Mouse (Mus musculus): ENCODE results near the gene Rasef.
"Not testable (repeated sequence)": the region's sequence is repeated elsewhere in the genome, so short reads cannot be mapped to it uniquely, and the experiment has no call there.

The Rasef gene

DNA sequence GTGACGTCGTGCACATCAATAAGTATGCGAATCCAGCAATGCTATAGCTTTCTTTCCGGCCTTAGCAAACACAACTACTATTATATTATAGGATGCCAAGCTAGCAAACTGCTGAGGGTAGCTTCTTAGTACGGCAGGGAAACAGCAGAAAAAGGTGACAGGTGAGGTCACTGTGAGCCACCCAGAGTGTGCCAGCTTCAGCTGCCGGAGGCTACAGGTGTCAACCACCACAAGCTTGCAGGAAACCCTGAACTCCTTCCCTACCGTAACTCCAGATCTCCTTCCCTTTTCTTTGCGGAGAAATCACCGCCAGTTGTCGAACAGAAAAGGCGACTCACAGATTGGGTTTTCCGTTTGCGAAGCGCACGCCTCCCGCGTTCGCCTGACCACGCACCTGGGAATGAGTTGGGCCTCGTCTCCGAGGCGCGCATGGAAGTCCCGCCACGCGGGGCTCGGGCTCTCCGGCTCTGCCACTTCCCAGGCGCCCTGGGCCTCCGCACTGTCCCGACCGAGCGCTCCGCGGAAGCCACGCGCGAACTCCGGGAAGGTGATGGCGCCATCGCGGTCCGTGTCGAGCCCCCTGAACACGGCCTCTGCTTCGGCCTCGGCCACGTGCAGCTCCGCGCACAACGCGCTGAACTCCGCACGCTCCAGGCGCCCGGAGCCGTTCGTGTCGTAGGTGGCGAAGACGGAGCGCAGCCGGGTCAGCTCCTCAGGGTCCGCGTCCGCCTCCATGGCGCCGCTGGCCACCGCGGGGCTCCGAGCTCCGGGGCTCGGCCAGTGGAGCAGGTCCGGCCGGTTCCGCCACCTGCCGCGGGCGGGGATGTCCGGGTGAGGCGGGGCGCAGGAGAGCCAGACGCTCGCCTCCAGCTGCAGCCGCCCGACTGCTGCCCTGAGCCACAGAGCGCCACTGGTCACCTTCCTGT, at the start of gene Rasef:
Gene Rasef, minus strand, starts transcription at position 735 of the 926 bp plus-strand sequence.
- in situ Hi-C loops (cut with MboI, MseI): no loop called here

- in situ Hi-C loops (cut with MboI, MseI): no loop called here
Observed at GRCm38 (mm10) chr4:73826587-73826986, 35.8 kb upstream of the Rasef start.

DNA sequence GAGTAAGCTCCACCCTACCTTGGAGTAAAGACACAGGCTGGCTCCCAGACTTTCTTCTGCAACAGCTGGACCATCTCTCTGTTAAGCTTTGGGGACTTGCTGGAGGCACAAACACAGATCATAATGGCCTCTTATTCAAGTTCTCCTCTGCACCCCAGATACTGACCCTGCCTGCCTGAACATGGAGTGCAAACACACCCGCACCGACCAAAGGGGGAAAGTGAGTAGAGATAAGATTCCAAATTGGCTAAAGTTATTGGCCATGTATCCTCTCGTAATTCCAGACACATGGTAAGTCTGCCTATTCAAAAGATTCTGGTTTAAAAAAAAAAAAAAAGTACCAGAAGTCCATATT, 369 bp upstream of the Rasef start:
- in situ Hi-C loops (cut with MboI, MseI): no loop called here

GRCm38 (mm10) chr4:73789534-73789933, 1.3 kb downstream of the Rasef start:
- in situ Hi-C loops (cut with MboI, MseI): no loop called here

DNA sequence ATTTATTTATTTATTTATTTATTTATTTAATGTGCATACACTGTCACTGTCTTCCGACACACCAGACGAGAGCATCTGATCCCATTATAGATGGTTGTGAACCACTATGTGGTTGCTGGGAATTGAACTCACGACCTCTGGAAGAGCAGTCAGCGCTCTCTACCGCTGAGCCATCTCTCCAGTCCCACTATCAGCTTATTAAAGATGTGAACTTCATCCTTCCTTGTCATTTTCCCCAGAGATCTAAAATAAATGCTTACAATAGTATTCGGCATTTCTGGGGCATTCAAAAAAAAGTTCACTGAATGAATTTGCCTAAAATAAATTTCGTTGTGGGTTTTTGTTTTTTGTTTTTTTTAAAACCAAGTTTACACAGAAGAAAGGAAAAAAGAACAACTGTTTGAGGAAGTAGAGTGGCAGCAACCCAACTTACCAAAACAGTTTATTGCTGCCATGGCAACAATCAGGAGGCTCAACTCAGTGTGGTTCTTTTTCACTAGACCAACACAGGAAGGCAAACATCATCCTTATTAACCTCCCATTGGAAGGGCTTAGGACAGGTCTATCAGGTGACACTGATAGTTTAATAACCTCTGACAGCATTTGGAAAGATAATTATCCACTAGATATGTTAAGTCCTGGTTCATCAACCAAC, 2.6 kb downstream of the Rasef start:
- in situ Hi-C loops (cut with MboI, MseI): no loop called here

GRCm38 (mm10) chr4:73784147-73784546, 6.6 kb downstream of the Rasef start:
- in situ Hi-C loops (cut with MboI, MseI): no loop called here

DNA sequence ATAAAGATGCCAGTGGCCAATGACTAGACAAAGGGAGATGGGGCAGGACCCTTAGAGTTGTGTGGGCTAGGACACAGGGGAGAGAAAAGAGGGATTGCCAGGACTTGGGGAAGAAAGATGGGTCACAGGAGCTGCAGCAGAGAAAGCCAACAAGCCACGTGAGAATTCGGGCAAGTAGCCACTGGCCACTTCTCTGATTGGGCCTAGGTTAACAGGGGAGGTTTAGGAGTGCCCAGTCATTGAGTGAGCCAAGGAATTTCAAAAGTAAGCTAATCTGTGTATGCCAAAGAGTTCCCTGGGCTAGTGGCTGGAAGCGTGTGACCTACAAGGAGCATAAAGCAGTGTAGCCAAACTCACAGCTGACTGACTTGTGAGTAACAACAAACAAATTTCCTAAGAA, 9.7 kb downstream of the Rasef start:
- in situ Hi-C loops (cut with MboI, MseI): no loop called here

DNA sequence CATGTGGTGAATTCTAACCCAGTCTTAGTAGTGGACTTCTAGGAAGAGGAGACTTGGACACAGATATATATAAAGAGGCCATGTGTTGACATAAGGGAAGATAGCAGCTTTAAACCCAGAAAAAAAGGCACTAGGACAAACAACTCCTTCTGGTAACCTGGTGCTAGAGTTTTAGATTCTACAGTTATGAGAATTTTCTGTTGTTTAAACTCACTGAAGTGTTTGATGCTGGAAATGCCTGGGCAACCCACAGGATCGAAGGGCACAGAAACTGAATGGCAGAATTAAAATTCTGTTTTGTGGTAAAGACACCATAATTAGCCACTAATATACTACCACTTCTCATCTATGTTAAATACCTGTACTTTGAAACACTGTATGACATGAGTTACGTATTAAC, 15.5 kb downstream of the Rasef start:
- in situ Hi-C loops (cut with MboI, MseI): loop anchor here in 1 of 2 experiments (10.0 kb wide), 1 partner anchor 670 kb away; no protein-coding TSS in a partner anchor

DNA sequence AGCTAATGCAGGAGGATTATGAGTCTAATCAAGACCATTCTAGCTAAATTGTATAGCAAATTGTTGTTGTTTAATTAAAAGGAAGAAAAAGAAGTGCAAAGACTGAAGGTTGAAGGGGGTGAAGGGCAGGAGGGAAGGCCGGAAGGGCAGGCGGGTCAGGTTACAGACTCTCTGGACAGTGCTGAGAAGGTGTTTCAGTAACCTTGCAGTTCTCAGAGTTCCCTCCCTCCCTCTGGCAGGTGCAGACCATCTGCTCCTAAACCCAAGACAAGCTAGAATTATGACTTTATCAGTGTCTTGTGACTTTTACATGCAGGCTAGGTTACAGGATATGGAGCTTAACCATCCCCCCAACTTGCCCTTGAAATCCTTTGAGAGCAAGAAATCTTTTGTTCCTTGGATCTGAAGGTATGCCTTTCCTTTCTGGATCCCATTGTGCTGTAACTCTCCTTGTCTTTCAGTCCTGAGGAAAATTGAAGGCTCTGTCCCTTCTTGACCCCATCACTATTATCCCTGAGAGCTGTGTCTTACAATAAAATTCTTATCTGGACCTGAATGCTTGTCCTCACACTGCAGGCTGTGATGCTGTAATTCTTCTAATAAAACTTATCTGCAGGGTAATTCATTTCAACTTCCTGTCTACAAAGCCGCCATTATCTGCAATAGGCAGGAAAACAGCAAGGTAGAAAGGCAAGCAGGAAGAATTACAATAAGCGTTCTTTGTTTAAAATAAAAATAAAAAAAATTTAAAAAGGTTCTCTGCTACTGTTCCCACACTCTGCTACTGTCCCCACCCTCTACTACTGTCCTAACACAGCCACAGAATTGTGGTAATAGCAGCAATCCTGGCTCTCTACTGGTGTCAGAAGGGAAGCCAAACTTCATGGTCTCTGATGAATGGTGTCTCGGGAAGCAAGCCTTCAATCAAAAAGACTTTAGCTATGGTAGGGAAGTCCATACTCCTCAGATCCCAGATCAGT, 16.7 kb downstream of the Rasef start:
- in situ Hi-C loops (cut with MboI, MseI): loop anchor here in 1 of 2 experiments (10.0 kb wide), 1 partner anchor 669 kb away; no protein-coding TSS in a partner anchor

GRCm38 (mm10) chr4:73772028-73772427, 18.8 kb downstream of the Rasef start:
- in situ Hi-C loops (cut with MboI, MseI): loop anchor here in 1 of 2 experiments (10.0 kb wide), 1 partner anchor 667 kb away; no protein-coding TSS in a partner anchor

GRCm38 (mm10) chr4:73770592-73770991, 20.2 kb downstream of the Rasef start:
- in situ Hi-C loops (cut with MboI, MseI): loop anchor here in 1 of 2 experiments (10.0 kb wide), 1 partner anchor 666 kb away; no protein-coding TSS in a partner anchor

- in situ Hi-C loops (cut with MboI, MseI): no loop called here
Observed at GRCm38 (mm10) chr4:73768156-73768555, 22.6 kb downstream of the Rasef start.

DNA sequence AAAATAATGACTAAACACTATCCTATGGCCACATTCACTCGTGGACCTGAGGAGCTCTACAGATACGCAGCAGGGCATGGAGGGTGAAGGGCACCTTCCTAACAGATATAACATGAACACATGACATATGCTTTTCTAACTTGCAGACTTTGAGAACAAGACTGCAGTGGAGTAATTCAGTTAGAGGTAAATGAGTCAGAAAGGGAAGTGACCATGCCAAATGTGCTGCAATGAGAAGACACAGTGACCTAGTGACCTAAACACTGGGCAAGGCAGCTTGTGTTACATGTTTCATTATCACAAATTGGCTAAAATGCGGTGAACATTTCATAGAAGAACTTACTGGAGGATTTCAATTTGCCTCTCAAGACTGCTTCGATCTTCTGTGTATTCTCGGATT, 42.6 kb downstream of the Rasef start:
- in situ Hi-C loops (cut with MboI, MseI): no loop called here

DNA sequence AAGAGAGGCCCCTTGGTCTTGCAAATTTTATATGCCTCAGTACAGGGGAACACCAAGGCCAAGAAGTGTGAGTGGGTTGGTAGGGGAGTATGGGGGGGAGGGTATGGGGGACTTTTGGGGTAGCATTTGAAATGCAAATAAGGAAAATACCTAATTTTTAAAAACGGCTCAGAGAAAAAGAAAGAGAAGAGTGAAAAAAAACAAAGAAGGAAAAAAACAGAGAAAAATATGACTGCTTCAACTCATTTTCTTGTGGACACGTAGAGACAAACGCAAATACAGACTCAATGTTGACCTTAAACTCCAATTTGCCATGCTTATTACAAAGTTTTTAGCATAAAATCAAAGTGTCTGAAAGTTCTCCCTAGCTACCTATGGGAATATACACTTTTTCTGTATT, 51.4 kb downstream of the Rasef start:
- in situ Hi-C loops (cut with MboI, MseI): no loop called here

DNA sequence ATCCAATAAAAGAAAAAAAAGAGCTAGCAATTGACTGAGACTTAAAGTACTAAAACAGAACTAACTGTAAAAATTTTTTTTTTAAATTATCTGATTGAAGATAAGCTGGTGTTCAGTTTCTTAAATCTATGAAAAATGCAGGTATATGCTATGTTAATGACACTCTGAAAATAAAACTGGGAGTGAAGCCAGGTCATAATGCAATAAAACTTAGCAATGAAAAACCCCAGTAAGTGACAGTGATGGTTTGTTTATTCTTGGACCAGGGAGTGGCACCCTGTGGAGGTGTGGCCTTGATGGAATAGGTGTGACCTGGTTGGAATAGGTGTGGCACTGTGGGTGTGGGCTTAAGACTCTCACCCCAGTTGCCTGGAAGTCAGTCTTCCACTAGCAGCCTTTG, 71.0 kb downstream of the Rasef start:
- in situ Hi-C loops (cut with MboI, MseI): no loop called here

- in situ Hi-C loops (cut with MboI, MseI): no loop called here
Observed at GRCm38 (mm10) chr4:73718761-73719160, 72.0 kb downstream of the Rasef start.

DNA sequence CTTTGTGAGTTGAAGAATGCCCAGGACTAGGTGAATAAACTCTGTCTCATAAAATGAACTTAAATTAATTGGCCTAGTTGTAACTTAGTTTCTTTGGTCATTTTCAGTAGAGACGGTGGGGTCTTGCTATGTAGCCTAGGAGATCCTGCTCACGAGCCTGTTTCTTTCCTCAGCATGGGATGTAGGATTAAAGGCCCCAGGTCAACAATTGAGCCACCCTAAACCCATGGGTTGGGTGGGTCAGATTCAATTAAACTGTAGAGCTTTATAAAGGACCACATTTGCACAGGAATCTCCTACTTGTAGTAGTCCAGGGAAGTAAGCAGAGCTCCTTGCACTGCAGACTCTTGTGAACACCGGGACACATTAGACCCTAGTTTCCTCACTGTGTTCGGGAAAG, 107.6 kb downstream of the Rasef start, which contains the start of gene Gm428:
Gene Gm428, plus strand, starts transcription at position 301 of the 400 bp plus-strand sequence.
- in situ Hi-C loops (cut with MboI, MseI): loop anchor here in 1 of 2 experiments (5.0 kb wide), 1 partner anchor 86 kb away; no protein-coding TSS in a partner anchor

GRCm38 (mm10) chr4:73668054-73668453, 122.7 kb downstream of the Rasef start, which contains the start of gene Gm11239:
Gene Gm11239, plus strand, starts transcription at chr4:73668354.
- in situ Hi-C loops (cut with MboI, MseI): not testable (repeated sequence)
